Mouse (Mus musculus) forebrain, embryonic 15.5 days (tissue): ENCODE data around the gene Cep19. TPM values are rescaled to one million over a fixed set of nuclear protein-coding genes. Genes with fewer than 3 reads are reported as not detected.
A peak's percentile ranks its signal among the peaks of the same experiment; 100 is the strongest.

Experiments used
- ATAC-seq: fragments of 200-750 bp; cut with Nextera tagmentation; replicated peaks from 2 replicates; pipeline ENCODE4 v1.8.0; 2017; ENCODE audit warnings: mild to moderate bottlenecking, moderate TSS enrichment, moderate library complexity
- H3K27ac ChIP-seq: fragments of 300-500 bp; sonication (generic); replicated peaks from 2 replicates; pipeline ENCODE4 v1.5.1; 2015; ENCODE audit warnings: mild to moderate bottlenecking, inconsistent platforms
- H3K27me3 ChIP-seq: fragments of 300-500 bp; sonication (generic); 2 replicates; pipeline ENCODE4 v1.6.1; 2015; ENCODE audit warnings: inconsistent platforms
- H3K36me3 ChIP-seq: fragments of 300-500 bp; sonication (generic); 2 replicates; pipeline ENCODE4 v1.6.1; 2015; ENCODE audit warnings: mild to moderate bottlenecking, inconsistent platforms
- H3K4me1 ChIP-seq: fragments of 300-500 bp; sonication (generic); 2 replicates; pipeline ENCODE4 v1.6.1; 2015; ENCODE audit warnings: inconsistent platforms
- H3K4me2 ChIP-seq: fragments of 300-500 bp; sonication (generic); replicated peaks from 2 replicates; pipeline ENCODE4 v1.6.1; 2015; ENCODE audit warnings: mild to moderate bottlenecking, inconsistent platforms
- H3K4me3 ChIP-seq: fragments of 300-500 bp; sonication (generic); 2 replicates; pipeline ENCODE4 v1.5.1; 2015; ENCODE audit warnings: mild to moderate bottlenecking, inconsistent platforms
- H3K9ac ChIP-seq: fragments of 300-500 bp; sonication (generic); replicated peaks from 2 replicates; pipeline ENCODE4 v1.6.1; 2015; ENCODE audit warnings: mild to moderate bottlenecking, inconsistent platforms
- H3K9me3 ChIP-seq: fragments of 300-500 bp; sonication (generic); 2 replicates; pipeline ENCODE4 v1.6.1; 2016; ENCODE audit warnings: inconsistent platforms
- WGBS: fragments of 180-500 bp; shearing (Covaris S2); methylation state at CpG from one replicate; pipeline ENCODE4 v1.1.7; 2015; ENCODE audit warnings: mixed read lengths; 5-methylcytosine and 5-hydroxymethylcytosine counted together
- polyA plus RNA-seq: library from polyadenylated mRNA; unstranded; fragments of >200 nt; fragmentation: Nextera tagmentation; extraction: Ambion mirVana; gene quantifications from 2 replicates; pipeline ENCODE4 v1.2.1, GENCODE M21; 2015

Cep19 gene
- polyA plus RNA-seq, 1 experiment from 2014 or later, result 45.7 TPM

GRCm38 (mm10) chr16:32129449-32130189 is 30.0 kb downstream of the Cep19 start:
- 85% methylated on average over 20 of the region's 20 CpGs for WGBS
- no peak for ATAC-seq
- H3K9ac ChIP-seq, result no peak overlapping the region
- H3K4me1 ChIP-seq, result no peaks in the 10 kb centered on the region
- H3K36me3 ChIP-seq, result no peaks in the 10 kb centered on the region
- no peaks in the 10 kb centered on the region for H3K27me3 ChIP-seq
- H3K27ac ChIP-seq, result no peak overlapping the region
- no peaks in the 10 kb centered on the region for H3K9me3 ChIP-seq
- H3K4me2 ChIP-seq, result no peak overlapping the region
- no peak overlapping the region for H3K4me3 ChIP-seq

GRCm38 (mm10) chr16:32130190-32130826 is 30.7 kb downstream of the Cep19 start:
- no peak overlapping the region for H3K9ac ChIP-seq
- H3K36me3 ChIP-seq, result no peaks in the 10 kb centered on the region
- no peaks in the 10 kb centered on the region for H3K4me1 ChIP-seq
- H3K9me3 ChIP-seq, result no peaks in the 10 kb centered on the region
- no peak overlapping the region for H3K27ac ChIP-seq
- no peaks in the 10 kb centered on the region for H3K27me3 ChIP-seq
- H3K4me2 ChIP-seq, result no peak overlapping the region
- whole genome bisulfite sequencing, result 79% methylated on average over 16 of the region's 16 CpGs
- ATAC-seq, result no peak
- no peak overlapping the region for H3K4me3 ChIP-seq

- Histone ChIP-seq H3K36me3 (no peaks in the 10 kb centered on the region), H3K27me3 (no peaks in the 10 kb centered on the region), H3K9me3 (no peaks in the 10 kb centered on the region), H3K4me1 (no peaks in the 10 kb centered on the region), H3K27ac (no peak overlapping the region), H3K9ac (no peak overlapping the region), H3K4me3 (no peak overlapping the region), H3K4me2 (no peak overlapping the region)
- WGBS, result 92% methylated on average over 3 of the region's 3 CpGs
- no peak for ATAC-seq
Observed at GRCm38 (mm10) chr16:32133148-32133547, 33.5 kb downstream of the Cep19 start.

GRCm38 (mm10) chr16:32135842-32136357 is 36.3 kb downstream of the Cep19 start:
- Histone ChIP-seq H3K4me1 (no peaks in the 10 kb centered on the region), H3K4me2 (no peak overlapping the region), H3K27ac (no peak overlapping the region), H3K27me3 (no peaks in the 10 kb centered on the region), H3K36me3 (no peaks in the 10 kb centered on the region), H3K9me3 (no peaks in the 10 kb centered on the region), H3K4me3 (no peak overlapping the region), H3K9ac (no peak overlapping the region)
- ATAC-seq, result no peak
- whole genome bisulfite sequencing, result 85% methylated on average over 7 of the region's 7 CpGs

GRCm38 (mm10) chr16:32138954-32139353 is 39.4 kb downstream of the Cep19 start:
- Histone ChIP-seq H3K4me2 (no peak overlapping the region), H3K9ac (no peak overlapping the region), H3K9me3 (no peaks in the 10 kb centered on the region), H3K27ac (no peak overlapping the region), H3K4me1 (no peaks in the 10 kb centered on the region), H3K36me3 (no peaks in the 10 kb centered on the region), H3K4me3 (no peak overlapping the region), H3K27me3 (no peaks in the 10 kb centered on the region)
- ATAC-seq, result no peak
- WGBS, result 93% methylated on average over 1 of the region's 1 CpGs

GRCm38 (mm10) chr16:32143766-32144165 is 44.2 kb downstream of the Cep19 start:
- ATAC-seq, result no peak
- H3K36me3 ChIP-seq, result no peaks in the 10 kb centered on the region
- H3K9ac ChIP-seq, result no peak overlapping the region
- H3K4me1 ChIP-seq, result no peaks in the 10 kb centered on the region
- no peak overlapping the region for H3K4me2 ChIP-seq
- H3K27me3 ChIP-seq, result no peaks in the 10 kb centered on the region
- no peaks in the 10 kb centered on the region for H3K9me3 ChIP-seq
- H3K27ac ChIP-seq, result no peak overlapping the region
- WGBS, result 93% methylated on average over 15 of the region's 15 CpGs
- H3K4me3 ChIP-seq, result no peak overlapping the region

GRCm38 (mm10) chr16:32144592-32144991 is 45.0 kb downstream of the Cep19 start:
- 92% methylated on average over 17 of the region's 17 CpGs for WGBS
- Histone ChIP-seq H3K9me3 (no peaks in the 10 kb centered on the region), H3K36me3 (no peaks in the 10 kb centered on the region), H3K4me1 (no peaks in the 10 kb centered on the region), H3K9ac (no peak overlapping the region), H3K4me2 (no peak overlapping the region), H3K4me3 (no peak overlapping the region), H3K27me3 (no peaks in the 10 kb centered on the region), H3K27ac (no peak overlapping the region)
- ATAC-seq, result no peak

GRCm38 (mm10) chr16:32147589-32148207 is 48.1 kb downstream of the Cep19 start:
- no peak overlapping the region for H3K27ac ChIP-seq
- 0 out of 2 replicates have a peak overlapping the region, but pooled peaks have one; percentile 7 for H3K4me3 ChIP-seq
- no peaks in the 10 kb centered on the region for H3K36me3 ChIP-seq
- H3K9ac ChIP-seq, result no peak overlapping the region
- WGBS, result 55% methylated on average over 12 of the region's 13 CpGs
- H3K9me3 ChIP-seq, result no peaks in the 10 kb centered on the region
- H3K4me2 ChIP-seq, result peak overlapping the region; percentile 19
- H3K27me3 ChIP-seq, result no peaks in the 10 kb centered on the region
- 0 out of 2 replicates have a peak, but pooled peaks have one; percentile 55 for ATAC-seq
- H3K4me1 ChIP-seq, result no peaks in the 10 kb centered on the region

- WGBS, result 75% methylated on average over 1 of the region's 1 CpGs
- ATAC-seq, result no peak; the same call in 1 of the 2 replicates
- Histone ChIP-seq H3K27ac (peak overlapping the region; percentile 53), H3K9me3 (no peaks in the 10 kb centered on the region), H3K36me3 (no peaks in the 10 kb centered on the region), H3K4me1 (peaks cover 31% of the 10 kb centered on the region), H3K4me2 (no peak overlapping the region), H3K9ac (0 out of 2 replicates have a peak overlapping the region, but pooled peaks have one; percentile 12), H3K4me3 (no peak overlapping the region), H3K27me3 (no peaks in the 10 kb centered on the region)
Observed at GRCm38 (mm10) chr16:32153976-32154375, 54.4 kb downstream of the Cep19 start.

GRCm38 (mm10) chr16:32154437-32154836 is 54.8 kb downstream of the Cep19 start:
- peak; percentile 71; the same call in 1 of the 2 replicates for ATAC-seq
- 69% methylated on average over 13 of the region's 13 CpGs for whole genome bisulfite sequencing
- H3K36me3 ChIP-seq, result no peaks in the 10 kb centered on the region
- H3K9me3 ChIP-seq, result no peaks in the 10 kb centered on the region
- peaks cover 31% of the 10 kb centered on the region for H3K4me1 ChIP-seq
- no peaks in the 10 kb centered on the region for H3K27me3 ChIP-seq
- 0 out of 2 replicates have a peak overlapping the region, but pooled peaks have one; percentile 12 for H3K9ac ChIP-seq
- H3K27ac ChIP-seq, result peak overlapping the region; percentile 53
- no peak overlapping the region for H3K4me3 ChIP-seq
- H3K4me2 ChIP-seq, result no peak overlapping the region

GRCm38 (mm10) chr16:32156719-32157118 is 57.1 kb downstream of the Cep19 start:
- no peaks in the 10 kb centered on the region for H3K36me3 ChIP-seq
- no peak overlapping the region for H3K9ac ChIP-seq
- H3K27ac ChIP-seq, result peak overlapping the region; percentile 64
- peaks cover 31% of the 10 kb centered on the region for H3K4me1 ChIP-seq
- H3K27me3 ChIP-seq, result no peaks in the 10 kb centered on the region
- peak; percentile 67 for ATAC-seq
- H3K9me3 ChIP-seq, result no peaks in the 10 kb centered on the region
- WGBS, result 32% methylated on average over 3 of the region's 3 CpGs
- no peak overlapping the region for H3K4me3 ChIP-seq
- H3K4me2 ChIP-seq, result no peak overlapping the region

GRCm38 (mm10) chr16:32157369-32157768 is 57.8 kb downstream of the Cep19 start:
- no peak overlapping the region for H3K4me3 ChIP-seq
- peaks cover 31% of the 10 kb centered on the region for H3K4me1 ChIP-seq
- no peak; the same call in 1 of the 2 replicates for ATAC-seq
- no peak overlapping the region for H3K9ac ChIP-seq
- H3K9me3 ChIP-seq, result no peaks in the 10 kb centered on the region
- no peaks in the 10 kb centered on the region for H3K36me3 ChIP-seq
- no peaks in the 10 kb centered on the region for H3K27me3 ChIP-seq
- 79% methylated on average over 2 of the region's 2 CpGs for WGBS
- H3K4me2 ChIP-seq, result no peak overlapping the region
- peak overlapping the region; percentile 64 for H3K27ac ChIP-seq
